Mouse (Mus musculus) liver, embryonic 12.5 days (tissue): Measurements from ENCODE around the gene Fbxw8. TPM values are rescaled to one million over a fixed set of nuclear protein-coding genes. Genes with fewer than 3 reads are reported as not detected.

Source experiments
- ATAC-seq: fragments of 200-750 bp; cut with Nextera tagmentation; 2 replicates; pipeline ENCODE4 v1.8.0; 2017; ENCODE audit warnings: moderate number of reproducible peaks, mild to moderate bottlenecking, moderate library complexity
- H3K27ac ChIP-seq: fragments of 300-500 bp; sonication (generic); 2 replicates; pipeline ENCODE4 v1.5.1; 2016; ENCODE audit warnings: mild to moderate bottlenecking
- H3K27me3 ChIP-seq: fragments of 300-500 bp; sonication (generic); replicated peaks from 2 replicates; pipeline ENCODE4 v1.6.1; 2016; ENCODE audit warnings: mild to moderate bottlenecking, moderate library complexity
- H3K36me3 ChIP-seq: fragments of 300-500 bp; sonication (generic); 2 replicates; pipeline ENCODE4 v1.6.1; 2016; ENCODE audit warnings: mild to moderate bottlenecking, moderate library complexity
- H3K4me1 ChIP-seq: fragments of 300-500 bp; sonication (generic); 2 replicates; pipeline ENCODE4 v1.6.1; 2016
- H3K4me2 ChIP-seq: fragments of 300-500 bp; sonication (generic); 2 replicates; pipeline ENCODE4 v1.6.1; 2016; ENCODE audit warnings: mild to moderate bottlenecking, moderate library complexity
- H3K4me3 ChIP-seq: fragments of 300-500 bp; sonication (generic); 2 replicates; pipeline ENCODE4 v1.5.1; 2016; ENCODE audit warnings: mild to moderate bottlenecking, moderate library complexity
- H3K9ac ChIP-seq: fragments of 300-500 bp; sonication (generic); 2 replicates; pipeline ENCODE4 v1.6.1; 2016; ENCODE audit warnings: mild to moderate bottlenecking, moderate library complexity
- H3K9me3 ChIP-seq: fragments of 300-500 bp; sonication (generic); replicated peaks from 2 replicates; pipeline ENCODE4 v1.6.1; 2016; ENCODE audit warnings: mild to moderate bottlenecking, moderate library complexity
- WGBS: fragments of 180-500 bp; shearing (Covaris S2); methylation state at CpG from one replicate; pipeline ENCODE4 v1.1.7; 2016; ENCODE audit not compliant: insufficient replicate concordance; 5-methylcytosine and 5-hydroxymethylcytosine counted together
- polyA plus RNA-seq: library from polyadenylated mRNA; unstranded; fragments of >200 nt; fragmentation: Nextera tagmentation; extraction: Ambion mirVana; gene quantifications from 2 replicates; pipeline ENCODE4 v1.2.1, GENCODE M21; 2016

The Fbxw8 gene
- polyA plus RNA-seq, 1 experiment from 2014 or later = 23.1 TPM

DNA sequence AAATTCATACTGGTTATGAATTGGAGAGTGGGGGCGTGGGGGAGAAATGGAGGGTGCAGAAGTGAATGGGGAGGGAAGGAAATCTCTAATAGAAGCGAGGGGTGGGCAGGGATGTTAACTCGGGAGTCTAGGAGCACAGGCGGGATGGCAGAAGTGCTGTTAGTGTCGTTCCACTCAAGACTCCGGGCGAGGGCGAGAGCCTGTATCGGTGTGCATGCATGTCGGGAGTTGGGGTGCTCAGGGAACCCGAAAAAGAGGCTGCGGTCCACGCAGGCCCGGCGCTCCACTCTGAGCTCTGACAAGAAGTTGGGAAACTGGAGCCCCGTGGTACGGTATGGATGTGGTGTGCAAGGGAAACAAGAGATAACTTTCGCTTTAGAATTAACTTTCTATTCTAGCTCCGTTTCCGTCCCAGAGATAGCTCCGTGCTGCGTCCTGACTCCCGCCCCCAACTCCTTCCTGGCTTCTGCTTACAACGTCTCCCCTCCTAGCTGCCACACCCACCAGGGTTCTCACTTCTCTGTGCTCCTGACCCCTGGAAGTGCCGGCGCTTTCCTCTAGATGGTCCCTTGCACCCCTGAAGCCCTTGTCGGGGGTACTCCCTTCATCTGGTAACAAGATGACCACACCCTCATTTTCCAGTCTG is 16.9 kb upstream of the Fbxw8 start:
- Histone ChIP-seq H3K36me3 (no peaks in the 10 kb centered on the region), H3K27me3 (peaks cover 96% of the 10 kb centered on the region), H3K4me3 (peak overlapping the region; percentile 41), H3K4me1 (peaks cover 11% of the 10 kb centered on the region; the same call in 1 of the 2 replicates), H3K4me2 (peak overlapping the region; percentile 56), H3K27ac (no peak overlapping the region), H3K9me3 (no peaks in the 10 kb centered on the region; the same call in 1 of the 2 replicates), H3K9ac (no peak overlapping the region; the same call in 1 of the 2 replicates)
- ATAC-seq = no peak
- WGBS = 2% methylated on average over 27 of the region's 27 CpGs

- Histone ChIP-seq H3K9me3 (no peaks in the 10 kb centered on the region; the same call in 1 of the 2 replicates), H3K4me2 (peak overlapping the region; percentile 56), H3K27me3 (peaks cover 96% of the 10 kb centered on the region), H3K36me3 (no peaks in the 10 kb centered on the region), H3K4me3 (peak overlapping the region; percentile 41), H3K27ac (no peak overlapping the region), H3K9ac (no peak overlapping the region), H3K4me1 (peaks cover 11% of the 10 kb centered on the region; the same call in 1 of the 2 replicates)
- 2% methylated on average over 36 of the region's 36 CpGs for WGBS
- no peak for ATAC-seq
Measured at GRCm38 (mm10) chr5:118171665-118172064, 16.4 kb upstream of the Fbxw8 start.

DNA sequence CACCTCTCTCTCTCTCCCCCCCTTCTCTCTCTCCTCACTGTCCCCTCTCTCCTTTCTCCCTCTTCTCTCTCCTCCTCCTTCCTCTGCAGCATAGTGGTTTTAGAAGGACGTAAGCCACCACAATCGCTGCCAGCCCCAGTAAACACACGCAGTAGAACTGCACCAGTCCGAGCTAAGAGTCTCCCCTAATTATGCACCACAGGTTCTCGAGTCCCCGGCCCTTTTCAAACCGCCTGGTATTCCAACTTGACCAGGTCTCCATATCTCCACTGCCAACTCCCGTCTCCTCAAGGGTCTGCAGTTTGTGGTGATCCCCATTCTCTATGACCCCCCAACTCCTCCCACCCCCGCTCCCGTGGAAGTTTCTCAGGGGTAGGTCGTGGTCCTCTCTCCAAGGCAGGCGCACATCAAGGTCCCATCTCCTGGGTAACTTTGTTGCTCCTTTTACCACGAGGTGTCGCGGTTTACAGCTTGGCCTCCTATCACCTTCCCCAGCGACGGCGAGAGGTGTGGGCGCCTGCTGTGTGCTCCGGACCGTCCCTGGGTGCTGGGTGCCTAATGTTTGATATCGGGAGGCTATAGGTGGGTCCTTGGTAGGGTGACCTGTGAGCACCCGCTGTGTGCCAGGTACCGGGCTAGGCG is 15.7 kb upstream of the Fbxw8 start:
- WGBS = 2% methylated on average over 25 of the region's 25 CpGs
- Histone ChIP-seq H3K27ac (no peak overlapping the region), H3K27me3 (peaks cover 98% of the 10 kb centered on the region), H3K4me3 (peak overlapping the region; percentile 41; the same call in 1 of the 2 replicates), H3K4me1 (peaks cover 11% of the 10 kb centered on the region; the same call in 1 of the 2 replicates), H3K9ac (no peak overlapping the region), H3K36me3 (no peaks in the 10 kb centered on the region), H3K9me3 (no peaks in the 10 kb centered on the region; the same call in 1 of the 2 replicates), H3K4me2 (peak overlapping the region; percentile 56)
- no peak for ATAC-seq

GRCm38 (mm10) chr5:118169222-118170221 is 14.3 kb upstream of the Fbxw8 start:
- Histone ChIP-seq H3K27me3 (peaks cover 99% of the 10 kb centered on the region), H3K9me3 (no peaks in the 10 kb centered on the region), H3K4me2 (peak overlapping the region; percentile 66), H3K4me3 (peak overlapping the region; percentile 46), H3K27ac (no peak overlapping the region), H3K4me1 (peaks cover 11% of the 10 kb centered on the region; the same call in 1 of the 2 replicates), H3K36me3 (no peaks in the 10 kb centered on the region), H3K9ac (no peak overlapping the region)
- no peak for ATAC-seq
- 2% methylated on average over 117 of the region's 117 CpGs for WGBS

- Histone ChIP-seq H3K36me3 (no peaks in the 10 kb centered on the region), H3K4me3 (no peak overlapping the region), H3K4me1 (peaks cover 11% of the 10 kb centered on the region; the same call in 1 of the 2 replicates), H3K9me3 (no peaks in the 10 kb centered on the region), H3K4me2 (no peak overlapping the region), H3K9ac (no peak overlapping the region), H3K27ac (no peak overlapping the region), H3K27me3 (peaks cover 99% of the 10 kb centered on the region)
- no peak for ATAC-seq
- 63% methylated on average over 8 of the region's 8 CpGs for WGBS
Measured at GRCm38 (mm10) chr5:118167561-118167995, 12.3 kb upstream of the Fbxw8 start.

DNA sequence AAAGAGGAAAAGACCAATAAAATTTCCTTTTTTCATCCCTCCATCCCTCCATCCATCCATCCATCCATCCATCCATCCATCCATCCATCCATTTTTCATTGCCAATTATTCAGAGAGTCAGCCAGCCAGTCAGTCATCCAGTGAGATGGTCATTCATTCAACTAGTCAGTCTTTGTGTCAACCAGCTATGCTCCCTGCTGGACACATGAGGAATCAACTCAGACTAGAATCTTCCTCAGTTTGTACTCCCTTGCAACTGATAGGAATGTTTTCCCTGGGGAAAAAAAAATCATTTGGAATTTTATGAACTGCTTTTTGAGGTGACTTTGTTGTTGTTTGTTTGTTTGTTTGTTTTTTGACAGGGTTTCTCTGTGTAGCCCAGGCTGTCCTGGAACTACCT is 10.2 kb upstream of the Fbxw8 start:
- ATAC-seq = no peak
- Histone ChIP-seq H3K36me3 (no peaks in the 10 kb centered on the region), H3K4me1 (no peaks in the 10 kb centered on the region), H3K4me3 (no peak overlapping the region), H3K9ac (no peak overlapping the region), H3K27me3 (peaks cover 99% of the 10 kb centered on the region), H3K9me3 (no peaks in the 10 kb centered on the region), H3K27ac (no peak overlapping the region), H3K4me2 (no peak overlapping the region)

- H3K36me3 ChIP-seq = no peaks in the 10 kb centered on the region
- H3K27ac ChIP-seq = no peak within 1 kb of the TSS
- H3K9ac ChIP-seq = no peak within 1 kb of the TSS
- peaks cover 99% of the 10 kb centered on the region for H3K27me3 ChIP-seq
- H3K4me3 ChIP-seq = no peak within 1 kb of the TSS
- WGBS = 47% methylated on average over 12 of the region's 12 CpGs
- H3K9me3 ChIP-seq = no peaks in the 10 kb centered on the region
- no peak for ATAC-seq
- H3K4me2 ChIP-seq = no peak within 1 kb of the TSS
- H3K4me1 ChIP-seq = no peaks in the 10 kb centered on the region
Measured at GRCm38 (mm10) chr5:118164581-118164980, 9.3 kb upstream of the Fbxw8 start, which contains the start of gene Hrk. Hrk (plus strand) TSS chr5:118164648.

DNA sequence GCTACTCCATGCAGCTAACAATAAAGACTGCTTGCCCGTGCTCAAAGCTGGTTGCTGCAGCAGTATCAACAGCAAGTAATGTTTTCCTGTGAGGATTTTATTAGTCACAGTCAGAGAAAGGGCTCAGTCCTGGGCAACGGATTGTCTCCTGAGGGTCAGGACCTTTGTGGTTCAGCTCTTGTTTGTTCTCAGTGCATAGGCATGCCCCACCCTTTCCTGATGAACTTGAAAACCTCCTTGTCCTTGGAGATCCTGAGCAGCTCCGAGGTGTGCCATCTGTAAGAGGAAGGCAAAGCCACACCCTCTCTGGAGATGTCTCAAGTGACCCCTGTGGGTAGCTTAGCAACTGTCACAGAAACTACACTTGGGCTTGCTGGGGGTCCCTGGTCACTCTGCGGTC is 5.4 kb upstream of the Fbxw8 start:
- peaks cover 16% of the 10 kb centered on the region for H3K4me1 ChIP-seq
- H3K9me3 ChIP-seq = no peaks in the 10 kb centered on the region
- 31% methylated on average over 4 of the region's 4 CpGs for WGBS
- peaks cover 60% of the 10 kb centered on the region for H3K27me3 ChIP-seq
- no peak overlapping the region for H3K9ac ChIP-seq
- H3K36me3 ChIP-seq = no peaks in the 10 kb centered on the region
- H3K4me2 ChIP-seq = no peak overlapping the region
- no peak overlapping the region for H3K27ac ChIP-seq
- H3K4me3 ChIP-seq = no peak overlapping the region
- ATAC-seq = no peak

DNA sequence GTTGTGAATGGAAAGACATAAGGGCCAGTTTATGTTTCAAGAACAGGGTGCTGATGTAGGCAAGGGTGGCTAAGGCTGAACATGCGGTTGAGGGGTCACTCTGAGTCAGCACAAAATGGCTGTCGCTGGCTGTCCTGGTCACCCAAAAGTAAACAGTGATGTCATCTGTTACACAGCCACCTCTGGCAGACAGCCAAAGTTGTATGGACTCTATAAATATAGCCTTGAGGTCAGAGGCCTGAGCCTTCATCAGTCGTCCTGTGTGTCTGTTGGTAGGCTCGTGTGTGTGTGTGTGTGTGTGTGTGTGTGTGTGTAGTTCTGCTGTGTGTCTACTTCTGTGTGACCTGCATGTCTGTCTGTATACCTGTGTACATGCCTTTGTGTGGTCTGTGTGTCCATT is 1.7 kb upstream of the Fbxw8 start:
- H3K27ac ChIP-seq = no peak overlapping the region
- WGBS = 50% methylated on average over 4 of the region's 4 CpGs
- H3K4me1 ChIP-seq = peaks cover 38% of the 10 kb centered on the region
- peaks cover 6% of the 10 kb centered on the region for H3K36me3 ChIP-seq
- peaks cover 24% of the 10 kb centered on the region for H3K27me3 ChIP-seq
- no peak overlapping the region for H3K4me3 ChIP-seq
- ATAC-seq = peak; percentile 47; the same call in 1 of the 2 replicates
- no peak overlapping the region for H3K4me2 ChIP-seq
- H3K9me3 ChIP-seq = no peaks in the 10 kb centered on the region
- no peak overlapping the region for H3K9ac ChIP-seq

GRCm38 (mm10) chr5:118155565-118155947 is 292 bp upstream of the Fbxw8 start:
- Histone ChIP-seq H3K27ac (no peak overlapping the region), H3K4me2 (peak overlapping the region; percentile 81), H3K4me1 (peaks cover 38% of the 10 kb centered on the region), H3K4me3 (peak overlapping the region; percentile 96), H3K36me3 (peaks cover 16% of the 10 kb centered on the region), H3K9me3 (no peaks in the 10 kb centered on the region), H3K27me3 (peaks cover 10% of the 10 kb centered on the region), H3K9ac (peak overlapping the region; percentile 95)
- ATAC-seq = no peak
- WGBS = 20% methylated on average over 9 of the region's 9 CpGs

DNA sequence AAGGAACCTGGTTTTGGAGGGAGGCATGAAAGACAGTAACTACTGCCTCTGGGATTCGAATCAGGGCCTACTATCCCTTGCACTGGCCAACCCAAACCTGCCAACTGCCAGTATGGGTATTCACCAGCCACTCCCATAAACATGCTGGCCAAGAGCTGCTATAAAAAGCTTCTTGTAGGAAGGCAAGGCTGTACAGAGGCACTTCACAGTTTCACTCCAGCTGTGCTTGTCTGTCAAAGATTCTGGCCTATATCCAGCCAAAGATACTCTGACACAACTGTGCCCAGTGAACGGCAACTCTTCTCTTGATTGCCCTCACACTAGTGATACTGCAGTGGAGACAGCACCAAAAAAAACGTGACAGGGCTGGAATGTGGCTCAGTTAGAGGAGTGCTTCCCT is 5.6 kb downstream of the Fbxw8 start:
- no peak overlapping the region for H3K9ac ChIP-seq
- H3K27ac ChIP-seq = no peak overlapping the region
- H3K4me1 ChIP-seq = peaks cover 23% of the 10 kb centered on the region
- peaks cover 45% of the 10 kb centered on the region for H3K36me3 ChIP-seq
- no peak overlapping the region for H3K4me3 ChIP-seq
- no peaks in the 10 kb centered on the region for H3K9me3 ChIP-seq
- ATAC-seq = no peak
- H3K4me2 ChIP-seq = no peak overlapping the region
- WGBS = 55% methylated on average over 3 of the region's 3 CpGs
- H3K27me3 ChIP-seq = no peaks in the 10 kb centered on the region
